ENCODE assay signal across 8 mouse cellular contexts in the genomic region with DNA sequence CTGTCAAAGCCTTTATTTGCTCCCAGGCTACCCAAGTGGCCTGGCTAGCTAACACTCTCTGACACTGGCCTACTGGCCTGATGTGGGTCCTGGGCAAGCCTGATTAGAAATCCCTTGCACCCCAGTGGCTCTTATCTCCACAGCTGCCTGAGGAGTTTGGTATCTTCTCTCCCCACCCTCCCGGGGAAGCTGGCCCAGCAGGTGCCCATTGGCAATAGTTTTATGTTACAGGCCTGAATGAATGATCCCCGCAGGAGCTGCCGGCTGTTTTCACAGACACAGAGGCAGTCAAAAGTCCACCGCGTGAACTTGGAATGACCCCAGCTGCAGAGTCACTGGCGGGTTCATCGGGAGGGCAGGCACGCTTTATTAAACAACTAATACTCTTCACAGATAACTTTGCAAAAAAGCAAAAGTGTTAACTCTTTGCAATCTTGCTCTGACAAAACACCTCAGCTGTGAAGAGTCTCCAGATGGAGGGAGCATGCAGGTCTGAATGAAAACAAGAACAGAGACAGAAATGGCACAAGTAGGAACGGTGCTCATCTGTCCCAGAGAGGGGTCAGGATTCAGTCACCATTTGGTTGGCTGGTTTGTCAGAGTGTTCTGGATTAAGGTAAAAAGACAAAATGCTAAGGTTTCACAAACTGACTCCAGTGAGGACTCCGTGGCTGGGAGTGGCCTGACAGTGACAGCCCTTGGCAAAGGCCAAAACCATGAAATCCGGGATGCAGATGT.
DNase-seq lines count a peak whose midpoint lies in the region; TF ChIP-seq lines count a peak whose summit lies in the region.

No protein-coding gene starts in this region.

- H3K27me3 ChIP-seq in kidney, adult 2 months (replicated peaks; ENCODE audit: control insufficient read depth, insufficient read depth, low read length), result no peaks in the 10 kb centered on the region

- 9% methylated on average over 11 of the region's 11 CpGs for WGBS in kidney, adult 2 months

- peaks cover 39% of the 10 kb centered on the region for H3K4me1 ChIP-seq in kidney, adult 2 months (ENCODE audit: control insufficient read depth, insufficient read depth, low read length)

- TF ChIP-seq POLR2A in kidney, adult 2 months (IDR thresholded peaks at IDR 0.05; ENCODE audit: low read depth, low read length), result no peak

- peak overlapping the region; percentile 21; the same call in 1 of the 2 replicates for H3K27ac ChIP-seq in kidney, adult 2 months (ENCODE audit: insufficient read depth, low read depth, low read length)

- H3K4me3 ChIP-seq in kidney, adult 2 months (ENCODE audit: insufficient read depth, low read depth, low read length), result no peak overlapping the region

- peak; percentile 42 for DNase-seq in urinary bladder, postnatal 25 days (ENCODE audit: low spot score)
- DNase-seq in urinary bladder, adult 2 months (ENCODE audit: low spot score), result no peak
- DNase-seq in gastrocnemius, adult 8-10 months (ENCODE audit: low spot score in 2 of 2), result peak; percentile 15 to 21
- peak; percentile 92 for DNase-seq in kidney, adult 2 months
- peak; percentile 81 for DNase-seq in mesoderm, embryonic 11.5 days (ENCODE audit: low read depth, low spot score)
- no peak for DNase-seq in cerebellum, postnatal 4 days (ENCODE audit: low spot score in 2 of 2)
- DNase-seq in layer of hippocampus, adult 18-20 months (ENCODE audit: low spot score in 2 of 2), result no peak
- DNase-seq in layer of hippocampus, postnatal 14 days (ENCODE audit: low spot score in 2 of 2), result no peak

- H3K36me3 ChIP-seq in kidney, adult 2 months (ENCODE audit: control insufficient read depth, insufficient read depth, low read length), result no peaks in the 10 kb centered on the region

- TF ChIP-seq CTCF in kidney, adult 2 months (conservative IDR thresholded peaks at IDR 0.05; ENCODE audit: insufficient read depth, insufficient read length, low read depth, low read length), result no peak

Comparison
In these comparisons a context has a peak if more than half of its experiments do, and no peak if none do; other contexts are left out.
1. DNase-seq: peak in urinary bladder, postnatal 25 days (single experiment), gastrocnemius, adult 8-10 months (2 of 2), kidney, adult 2 months (single experiment) and mesoderm, embryonic 11.5 days (single experiment); none in urinary bladder, adult 2 months (single experiment), cerebellum, postnatal 4 days (0 of 2), layer of hippocampus, adult 18-20 months (0 of 2) and layer of hippocampus, postnatal 14 days (0 of 2).